Mouse (Mus musculus): ENCODE measurements at regions not wholly inside any gene's neighbourhood (a gene's known extent, or its start where the extent isn't known, plus 50 kb on each side); places are given as distances from the start of the nearest gene placed in this dataset.

GRCm38 (mm10) chr5:77855191-77855590 lies 447.4 kb upstream of the Igfbp7 start:
- no peak for DNase-seq (ENCODE audit: low read depth, low spot score)
- no peaks in the 10 kb centered on the region for H3K27me3 ChIP-seq (ENCODE audit: control insufficient read depth, insufficient read depth, low read length, poor library complexity, severe bottlenecking)
- H3K36me3 ChIP-seq (ENCODE audit: control insufficient read depth, insufficient read depth, low read length, poor library complexity, severe bottlenecking), result no peaks in the 10 kb centered on the region

GRCm38 (mm10) chr5:77853999-77854784 lies 446.4 kb upstream of the Igfbp7 start:
- no peak for DNase-seq (ENCODE audit: low read depth, low spot score)
- H3K36me3 ChIP-seq (ENCODE audit: control insufficient read depth, insufficient read depth, low read length, poor library complexity, severe bottlenecking), result no peaks in the 10 kb centered on the region

DNA sequence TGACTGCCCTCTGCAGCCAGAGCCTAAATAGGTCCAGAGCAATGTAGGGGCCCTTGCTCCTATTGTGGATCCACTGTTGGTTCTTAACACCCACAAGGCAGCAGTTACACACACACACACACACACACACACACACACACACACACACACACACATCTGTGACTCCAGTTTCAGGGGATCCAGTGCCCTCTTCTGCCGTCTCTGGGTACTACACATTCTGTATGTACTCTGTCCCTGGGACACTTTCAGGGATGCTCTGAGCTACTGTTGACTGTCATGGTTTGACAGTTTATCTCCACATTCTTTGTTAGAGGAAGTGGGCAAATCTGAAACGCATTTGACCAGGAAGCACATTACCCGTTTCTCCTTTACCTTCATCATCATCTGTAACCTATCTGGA lies 443.8 kb upstream of the Igfbp7 start:
- no peaks in the 10 kb centered on the region for H3K27me3 ChIP-seq (ENCODE audit: control insufficient read depth, insufficient read depth, low read length, poor library complexity, severe bottlenecking)
- DNase-seq (ENCODE audit: low read depth, low spot score), result no peak
- H3K36me3 ChIP-seq (ENCODE audit: control insufficient read depth, insufficient read depth, low read length, poor library complexity, severe bottlenecking), result no peaks in the 10 kb centered on the region

More at GRCm38 (mm10) chr5:77853999-77854784, 446.4 kb upstream of the Igfbp7 start:
- H3K27me3 ChIP-seq (ENCODE audit: control insufficient read depth, insufficient read depth, low read length, poor library complexity, severe bottlenecking), result no peaks in the 10 kb centered on the region

DNA sequence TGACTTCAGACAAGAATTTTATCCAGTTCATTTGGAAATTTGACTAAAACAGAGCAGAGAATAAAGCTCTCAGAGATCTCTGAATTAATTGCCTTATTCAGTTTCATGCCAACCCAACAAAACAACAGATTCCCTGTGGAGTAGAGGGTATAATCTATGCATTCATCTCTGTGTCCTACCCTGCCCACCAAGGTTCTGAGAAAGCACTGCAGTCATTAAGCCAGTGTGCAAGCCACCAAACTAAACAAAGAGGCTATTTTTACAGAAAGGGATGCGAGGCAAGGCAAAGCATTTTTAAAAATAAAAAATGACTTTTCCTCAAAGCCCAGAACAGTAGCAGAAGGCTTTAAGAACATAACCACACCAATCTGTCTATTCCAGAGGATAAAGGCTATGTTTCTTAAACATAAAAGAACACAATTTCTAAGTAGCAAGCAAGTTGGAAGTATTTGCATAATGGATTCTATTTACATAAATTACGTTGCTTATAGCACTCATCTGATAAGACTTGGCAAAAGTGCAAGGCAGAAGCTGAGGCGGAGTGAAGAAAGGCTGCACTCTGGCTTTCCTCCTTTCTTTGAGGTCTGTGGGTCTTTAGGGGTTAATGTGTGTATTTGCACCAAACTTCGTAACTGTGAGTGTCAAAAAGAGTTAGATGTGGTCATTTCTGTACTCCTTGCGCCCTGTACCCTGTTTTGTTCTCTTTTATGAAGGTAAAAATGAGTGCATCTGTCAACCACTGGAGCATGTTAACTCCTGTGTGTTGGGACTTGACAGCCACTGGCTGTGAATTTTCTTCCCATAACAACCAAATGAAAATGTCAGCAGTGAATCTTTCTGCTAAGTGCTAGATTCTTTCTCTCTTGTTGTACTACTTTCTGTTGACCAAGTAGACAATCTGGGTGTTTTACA lies 430.6 kb upstream of the Igfbp7 start:
- DNase-seq (ENCODE audit: low read depth, low spot score), result no peak
- H3K27me3 ChIP-seq (ENCODE audit: control insufficient read depth, insufficient read depth, low read length, poor library complexity, severe bottlenecking), result no peaks in the 10 kb centered on the region
- H3K36me3 ChIP-seq (ENCODE audit: control insufficient read depth, insufficient read depth, low read length, poor library complexity, severe bottlenecking), result no peaks in the 10 kb centered on the region

DNA sequence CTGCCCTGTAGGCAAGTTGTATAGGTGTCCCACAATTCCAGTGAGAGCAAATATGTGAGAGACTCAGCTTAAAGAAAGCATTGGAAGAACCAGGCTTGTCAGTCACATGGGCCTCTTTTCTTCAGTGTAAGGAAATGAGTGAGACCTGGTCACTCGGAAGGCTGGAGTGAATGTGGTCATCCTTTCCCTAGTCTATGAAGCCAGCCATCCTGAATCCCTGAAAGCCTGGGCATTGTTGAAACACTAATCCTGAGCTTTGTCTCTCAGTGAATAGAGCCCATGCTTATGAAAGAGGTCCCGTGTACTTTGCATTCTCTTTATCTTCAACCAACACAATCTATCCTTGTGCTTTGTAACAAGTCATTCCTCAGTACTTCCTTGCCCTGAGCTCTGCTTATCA lies 420.1 kb upstream of the Igfbp7 start:
- no peaks in the 10 kb centered on the region for H3K36me3 ChIP-seq (ENCODE audit: control insufficient read depth, insufficient read depth, low read length, poor library complexity, severe bottlenecking)
- no peak for DNase-seq (ENCODE audit: low read depth, low spot score)

DNA sequence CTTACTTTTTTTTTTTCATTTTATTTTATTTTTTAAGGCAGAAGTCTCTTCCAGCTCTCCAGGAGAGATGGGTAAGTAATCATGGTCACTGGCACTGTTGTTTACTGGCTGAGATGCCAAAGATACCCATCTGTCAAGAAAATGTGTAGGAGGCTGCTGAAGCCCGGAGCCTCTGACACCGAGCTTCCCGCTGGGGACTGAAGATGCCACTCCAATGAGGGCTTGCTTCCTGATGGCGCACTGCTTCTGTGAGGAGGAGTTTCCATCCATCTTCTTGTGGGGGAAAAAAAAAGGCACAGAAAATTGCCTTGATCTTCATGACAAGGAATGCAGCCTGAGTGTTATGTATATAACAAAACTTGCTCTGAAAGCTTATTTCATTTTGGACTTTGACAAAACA lies 418.2 kb upstream of the Igfbp7 start:
- no peaks in the 10 kb centered on the region for H3K27me3 ChIP-seq (ENCODE audit: control insufficient read depth, insufficient read depth, low read length, poor library complexity, severe bottlenecking)
- DNase-seq (ENCODE audit: low read depth, low spot score), result no peak
- H3K36me3 ChIP-seq (ENCODE audit: control insufficient read depth, insufficient read depth, low read length, poor library complexity, severe bottlenecking), result no peaks in the 10 kb centered on the region

More for the DNA sequence above, 420.1 kb upstream of the Igfbp7 start:
- H3K27me3 ChIP-seq (ENCODE audit: control insufficient read depth, insufficient read depth, low read length, poor library complexity, severe bottlenecking), result no peaks in the 10 kb centered on the region

GRCm38 (mm10) chr5:77816759-77817280 lies 409.0 kb upstream of the Igfbp7 start:
- H3K36me3 ChIP-seq (ENCODE audit: control insufficient read depth, insufficient read depth, low read length, poor library complexity, severe bottlenecking), result no peaks in the 10 kb centered on the region
- DNase-seq (ENCODE audit: low read depth, low spot score), result no peak
- no peaks in the 10 kb centered on the region for H3K27me3 ChIP-seq (ENCODE audit: control insufficient read depth, insufficient read depth, low read length, poor library complexity, severe bottlenecking)

DNA sequence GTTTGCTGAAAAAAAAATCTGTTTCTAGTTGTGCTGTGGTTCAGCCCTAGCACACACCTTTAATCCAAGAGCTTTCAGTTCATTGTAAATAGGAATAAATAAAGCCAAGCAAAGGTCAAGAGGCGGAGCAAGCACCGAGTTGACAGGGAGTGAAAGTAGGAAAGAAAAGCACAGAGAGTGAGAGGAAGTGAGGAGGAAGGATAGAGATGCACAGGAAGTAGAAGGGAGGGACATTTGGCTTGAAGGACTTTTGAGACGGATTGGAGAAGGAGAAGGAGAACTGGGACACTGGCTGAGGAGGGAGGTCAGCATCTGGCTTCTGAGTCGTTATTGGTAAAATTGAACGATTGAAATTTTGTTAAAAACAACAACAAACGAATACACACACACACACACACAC lies 402.0 kb upstream of the Igfbp7 start:
- no peak for DNase-seq (ENCODE audit: low read depth, low spot score)
- Histone ChIP-seq H3K36me3 (ENCODE audit: control insufficient read depth, insufficient read depth, low read length, poor library complexity, severe bottlenecking) (no peaks in the 10 kb centered on the region), H3K27me3 (ENCODE audit: control insufficient read depth, insufficient read depth, low read length, poor library complexity, severe bottlenecking) (no peaks in the 10 kb centered on the region)

DNA sequence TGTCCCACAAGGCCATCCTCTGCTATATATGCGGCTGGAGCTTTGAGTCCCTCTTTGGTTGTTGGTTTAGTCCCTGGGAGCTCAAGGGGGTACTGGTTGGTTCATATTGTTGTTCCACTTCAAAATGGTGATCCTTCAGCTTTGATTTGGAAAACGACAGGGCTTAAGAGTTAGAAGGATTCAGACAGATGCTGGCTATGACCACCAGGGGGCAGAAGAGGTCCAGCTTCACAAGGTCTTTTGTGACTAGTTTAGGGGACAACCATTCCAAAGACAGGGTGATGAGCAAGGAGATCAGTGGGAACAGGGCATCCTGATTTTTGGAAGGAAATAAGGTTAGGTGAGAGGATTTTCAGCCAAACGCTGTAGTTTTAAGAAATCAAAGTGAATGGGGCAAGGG lies 399.9 kb upstream of the Igfbp7 start:
- Histone ChIP-seq H3K27me3 (ENCODE audit: control insufficient read depth, insufficient read depth, low read length, poor library complexity, severe bottlenecking) (no peaks in the 10 kb centered on the region), H3K36me3 (ENCODE audit: control insufficient read depth, insufficient read depth, low read length, poor library complexity, severe bottlenecking) (no peaks in the 10 kb centered on the region)
- no peak for DNase-seq (ENCODE audit: low read depth, low spot score)

GRCm38 (mm10) chr5:77806334-77807157 lies 398.7 kb upstream of the Igfbp7 start:
- DNase-seq (ENCODE audit: low read depth, low spot score), result no peak
- no peaks in the 10 kb centered on the region for H3K27me3 ChIP-seq (ENCODE audit: control insufficient read depth, insufficient read depth, low read length, poor library complexity, severe bottlenecking)
- no peaks in the 10 kb centered on the region for H3K36me3 ChIP-seq (ENCODE audit: control insufficient read depth, insufficient read depth, low read length, poor library complexity, severe bottlenecking)

GRCm38 (mm10) chr5:77805796-77806195 lies 398.0 kb upstream of the Igfbp7 start:
- no peak for DNase-seq (ENCODE audit: low read depth, low spot score)
- no peaks in the 10 kb centered on the region for H3K27me3 ChIP-seq (ENCODE audit: control insufficient read depth, insufficient read depth, low read length, poor library complexity, severe bottlenecking)
- no peaks in the 10 kb centered on the region for H3K36me3 ChIP-seq (ENCODE audit: control insufficient read depth, insufficient read depth, low read length, poor library complexity, severe bottlenecking)

DNA sequence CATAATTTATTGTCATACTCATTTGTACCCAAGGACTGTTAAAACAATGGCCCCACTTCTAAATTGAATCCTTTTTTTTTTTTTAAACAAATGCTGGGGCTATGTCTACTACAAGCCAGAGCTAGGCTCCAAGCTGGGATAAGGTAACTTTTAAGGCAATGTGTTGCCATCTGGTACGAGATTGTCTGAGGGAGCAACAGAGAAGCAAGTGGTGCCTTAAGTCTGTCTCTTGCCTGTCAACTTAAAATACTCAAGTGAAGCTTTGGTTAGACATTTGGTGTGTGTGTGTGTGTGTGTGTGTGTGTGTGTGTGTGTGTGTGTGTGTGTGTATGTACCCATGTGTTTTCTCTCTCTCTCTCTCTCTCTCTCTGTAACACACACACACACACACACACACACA lies 397.5 kb upstream of the Igfbp7 start:
- H3K36me3 ChIP-seq (ENCODE audit: control insufficient read depth, insufficient read depth, low read length, poor library complexity, severe bottlenecking), result no peaks in the 10 kb centered on the region
- no peaks in the 10 kb centered on the region for H3K27me3 ChIP-seq (ENCODE audit: control insufficient read depth, insufficient read depth, low read length, poor library complexity, severe bottlenecking)
- DNase-seq (ENCODE audit: low read depth, low spot score), result no peak

GRCm38 (mm10) chr5:77804113-77804512 lies 396.3 kb upstream of the Igfbp7 start:
- DNase-seq (ENCODE audit: low read depth, low spot score), result no peak
- Histone ChIP-seq H3K36me3 (ENCODE audit: control insufficient read depth, insufficient read depth, low read length, poor library complexity, severe bottlenecking) (no peaks in the 10 kb centered on the region), H3K27me3 (ENCODE audit: control insufficient read depth, insufficient read depth, low read length, poor library complexity, severe bottlenecking) (no peaks in the 10 kb centered on the region)

DNA sequence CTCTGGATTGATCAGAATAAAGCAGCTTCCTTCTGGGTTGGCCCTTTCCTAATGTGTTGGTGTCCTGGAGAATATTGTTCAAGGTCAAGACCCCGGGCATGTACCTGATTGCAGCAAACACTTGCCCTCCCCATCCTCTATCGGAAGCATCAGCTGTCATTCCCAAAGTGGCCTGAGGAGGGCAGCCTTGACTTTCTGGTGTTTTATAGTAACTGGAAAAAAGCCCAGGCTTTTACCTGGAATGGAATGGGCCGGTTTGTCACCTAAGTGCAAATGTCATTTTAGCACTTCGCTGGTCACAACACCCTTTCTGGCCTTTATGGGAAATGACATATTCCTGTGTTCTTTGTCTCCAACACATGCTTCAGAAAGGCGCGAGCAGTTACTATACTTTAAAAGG lies 395.7 kb upstream of the Igfbp7 start:
- Histone ChIP-seq H3K36me3 (ENCODE audit: control insufficient read depth, insufficient read depth, low read length, poor library complexity, severe bottlenecking) (no peaks in the 10 kb centered on the region), H3K27me3 (ENCODE audit: control insufficient read depth, insufficient read depth, low read length, poor library complexity, severe bottlenecking) (no peaks in the 10 kb centered on the region)
- DNase-seq (ENCODE audit: low read depth, low spot score), result no peak

Data from splenic B cell, adult 2 months (primary cell).